Mouse (Mus musculus): ENCODE measurements around the gene Ifitm2.

DNA sequence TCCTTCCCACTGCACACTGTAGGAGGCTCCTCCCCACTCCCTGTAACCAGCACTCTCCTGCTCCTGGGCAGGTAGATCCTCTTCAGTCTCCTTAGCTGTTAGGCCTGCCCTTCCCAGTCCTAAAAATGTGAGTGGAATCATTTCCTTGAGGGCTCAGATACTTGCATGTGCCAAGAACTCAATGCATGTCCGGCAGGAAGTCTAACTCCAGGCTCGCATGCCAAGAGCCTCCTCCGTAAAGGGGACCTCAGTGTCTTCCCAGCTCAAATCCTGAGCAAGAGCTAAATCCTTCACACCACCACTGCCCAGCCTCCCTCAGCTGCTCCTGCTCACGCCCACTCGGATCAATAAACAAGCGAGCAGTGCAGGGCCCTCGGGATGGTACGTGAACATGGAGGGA, 4.7 kb downstream of the Ifitm2 start:
- TF ChIP-seq HCFC1 (IDR thresholded peaks at IDR 0.05; ENCODE audit: borderline replicate concordance, insufficient read depth, low read length), result no peak
- no peak for TF ChIP-seq CHD2 (IDR thresholded peaks at IDR 0.05; ENCODE audit: low read depth, low read length)
